Mouse (Mus musculus) cerebellum, adult 9-11 months (tissue): ENCODE results near the gene Gtf3a.
"Not testable (repeated sequence)": the region's sequence is repeated elsewhere in the genome, so short reads cannot be mapped to it uniquely, and the experiment has no call there.

Source experiments
- DNase-seq: peaks from one replicate; pipeline ENCODE4 v3.0.0; 2022

Gtf3a gene

DNA sequence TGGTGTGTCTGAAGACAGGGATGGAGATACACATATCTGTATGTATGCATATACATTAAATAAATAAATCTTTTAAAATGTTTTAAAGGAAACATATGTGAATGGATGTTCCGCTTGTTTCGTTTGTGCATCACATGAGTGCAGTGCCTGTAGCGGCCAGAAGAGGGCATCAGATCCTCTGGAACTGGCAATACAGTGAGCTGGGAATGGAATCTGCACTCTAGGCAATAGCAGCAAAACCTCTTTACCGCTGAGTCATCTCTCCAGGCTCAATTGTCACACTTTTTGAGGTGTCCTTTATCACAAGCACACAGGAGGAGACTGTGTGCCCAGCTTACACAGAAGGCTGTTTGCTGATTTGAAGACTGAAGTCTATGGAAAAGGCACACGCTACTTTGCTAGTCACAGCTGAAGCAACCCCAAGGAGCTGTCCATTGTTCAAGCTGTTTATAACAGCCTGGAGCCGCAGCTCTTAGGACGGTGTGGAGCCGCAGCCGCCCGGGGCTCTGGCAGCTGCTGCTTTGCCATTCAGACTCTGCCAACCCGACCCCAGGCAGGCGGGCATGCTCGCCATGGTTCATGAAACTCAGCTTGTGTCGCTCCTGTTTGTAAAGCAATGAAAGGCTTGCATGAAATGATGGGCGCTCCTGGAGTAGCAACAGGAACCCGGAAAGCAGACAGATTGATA is 9.2 kb upstream of the Gtf3a start:
- DNase-seq: no peak

DNA sequence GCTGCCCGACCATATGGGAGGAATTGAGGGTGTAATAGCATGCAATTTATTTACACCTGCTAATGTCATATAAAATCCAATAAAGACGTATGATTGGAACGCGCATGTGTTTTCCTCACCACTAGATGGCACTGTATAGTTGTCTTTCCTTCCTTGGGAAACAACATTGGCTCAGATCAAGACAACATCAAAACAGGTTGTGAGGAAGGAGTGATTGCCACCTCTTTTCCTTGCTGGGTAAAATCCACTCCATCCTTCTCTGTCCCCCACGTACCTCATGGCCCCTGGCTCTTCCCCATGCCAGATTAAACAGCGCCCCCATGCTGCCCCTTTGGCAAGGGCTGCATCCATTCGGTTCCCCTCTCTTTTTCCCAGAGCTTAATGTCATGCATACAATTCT is 8.2 kb upstream of the Gtf3a start:
- DNase-seq: no peak

DNA sequence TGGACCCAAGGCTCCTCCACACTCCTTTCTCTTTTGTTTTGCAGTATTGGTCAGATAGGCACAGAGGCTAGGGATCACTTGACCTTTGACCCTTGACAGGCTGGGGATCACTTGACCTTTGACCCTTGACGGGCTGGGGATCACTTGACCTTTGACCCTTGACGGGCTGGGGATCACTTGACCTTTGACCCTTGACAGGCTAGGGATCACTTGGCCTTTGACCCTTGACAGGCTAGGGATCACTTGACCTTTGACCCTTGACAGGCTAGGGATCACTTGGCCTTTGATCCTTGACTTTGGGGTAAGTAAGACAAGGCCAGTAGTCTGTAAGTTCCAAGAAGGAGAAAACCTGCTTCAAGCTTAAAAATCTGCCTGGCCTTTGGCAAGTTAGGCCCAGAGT is 6.5 kb upstream of the Gtf3a start:
- not testable (repeated sequence) for DNase-seq

DNA sequence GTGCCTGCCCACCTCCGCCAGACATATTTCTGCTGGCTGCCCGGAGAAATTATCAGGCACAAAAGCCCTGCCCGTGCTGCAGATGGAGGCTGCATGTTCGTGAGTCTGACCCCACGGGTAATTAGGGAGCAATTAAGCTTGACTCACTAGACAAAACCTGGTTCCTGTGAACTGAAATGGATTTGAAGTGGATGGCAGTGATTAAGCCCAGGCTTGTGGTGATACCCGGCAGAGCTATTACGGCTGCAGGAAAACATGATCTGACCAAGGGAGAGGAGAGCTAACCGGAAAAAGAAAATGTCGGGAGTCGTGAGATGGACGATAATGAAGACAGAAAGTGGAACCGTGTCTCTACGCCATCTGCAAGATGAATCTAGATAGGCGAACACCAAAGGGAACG is 5.5 kb upstream of the Gtf3a start:
- DNase-seq: no peak

DNA sequence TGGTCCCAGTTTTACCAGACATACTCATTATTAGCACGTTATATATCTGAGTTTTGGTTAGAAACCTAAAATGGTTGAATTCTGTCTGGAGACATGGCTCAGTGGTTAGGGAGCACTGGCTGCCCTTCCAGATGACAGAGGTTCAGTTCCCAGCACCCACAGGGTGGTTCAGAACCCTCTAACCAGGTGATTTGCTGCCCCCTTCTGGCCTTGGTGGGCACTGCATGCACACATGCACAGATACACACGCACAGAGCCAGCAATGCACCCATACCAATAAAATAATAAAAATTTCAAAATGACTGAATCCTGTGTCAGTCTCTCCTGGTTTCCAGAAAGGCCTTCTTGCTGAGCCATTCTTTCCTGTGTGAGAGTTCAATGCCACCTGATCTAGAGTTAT is 3.9 kb upstream of the Gtf3a start:
- DNase-seq: no peak

GRCm38 (mm10) chr5:146946682-146947081 is 1.8 kb upstream of the Gtf3a start:
- DNase-seq: no peak

DNA sequence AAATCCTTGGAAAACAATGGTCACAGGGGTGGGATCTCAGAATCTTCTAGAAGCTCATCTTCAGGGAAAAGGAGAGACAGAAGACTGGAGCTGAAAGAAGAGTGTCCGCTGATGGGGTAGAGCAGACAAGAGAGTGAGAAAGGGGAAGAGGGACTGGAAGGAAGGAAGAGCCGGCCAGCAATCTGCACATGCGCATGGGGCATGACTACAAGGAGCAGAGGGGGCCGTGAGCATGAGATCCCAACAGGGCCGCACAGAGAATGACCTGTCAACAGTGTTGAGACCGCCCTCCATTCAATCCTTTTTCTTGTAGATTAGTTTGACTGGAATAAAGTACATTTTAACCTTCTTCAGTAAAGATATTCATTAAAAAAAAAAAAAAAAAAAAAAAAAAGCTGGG is 960 bp upstream of the Gtf3a start:
- DNase-seq: no peak

- no peak for DNase-seq
Observed at GRCm38 (mm10) chr5:146948041-146948507, 383 bp upstream of the Gtf3a start.

- DNase-seq: no peak
Observed at GRCm38 (mm10) chr5:146954576-146954975, 6.1 kb downstream of the Gtf3a start.

DNA sequence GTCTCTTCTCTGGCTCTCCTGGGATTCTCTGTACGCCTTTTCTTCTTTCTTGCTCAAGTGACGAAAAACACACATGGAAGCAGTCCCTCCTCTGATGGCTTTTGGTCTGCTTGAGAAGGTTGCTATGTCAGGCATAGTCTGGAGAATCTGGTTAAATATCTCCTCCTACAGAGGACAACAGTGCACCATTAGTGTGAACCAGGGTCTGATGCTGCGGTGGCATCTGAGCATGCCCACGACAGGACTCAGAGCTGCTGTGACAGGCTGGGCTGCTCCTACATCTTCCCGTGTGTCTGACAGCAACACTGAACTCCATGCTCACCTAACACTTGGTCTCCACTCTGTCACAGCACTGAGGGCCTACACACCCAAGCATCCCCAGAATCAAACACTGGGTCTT is 7.2 kb downstream of the Gtf3a start:
- DNase-seq: no peak

- DNase-seq: no peak
Observed at GRCm38 (mm10) chr5:146956678-146957077, 8.2 kb downstream of the Gtf3a start.

DNA sequence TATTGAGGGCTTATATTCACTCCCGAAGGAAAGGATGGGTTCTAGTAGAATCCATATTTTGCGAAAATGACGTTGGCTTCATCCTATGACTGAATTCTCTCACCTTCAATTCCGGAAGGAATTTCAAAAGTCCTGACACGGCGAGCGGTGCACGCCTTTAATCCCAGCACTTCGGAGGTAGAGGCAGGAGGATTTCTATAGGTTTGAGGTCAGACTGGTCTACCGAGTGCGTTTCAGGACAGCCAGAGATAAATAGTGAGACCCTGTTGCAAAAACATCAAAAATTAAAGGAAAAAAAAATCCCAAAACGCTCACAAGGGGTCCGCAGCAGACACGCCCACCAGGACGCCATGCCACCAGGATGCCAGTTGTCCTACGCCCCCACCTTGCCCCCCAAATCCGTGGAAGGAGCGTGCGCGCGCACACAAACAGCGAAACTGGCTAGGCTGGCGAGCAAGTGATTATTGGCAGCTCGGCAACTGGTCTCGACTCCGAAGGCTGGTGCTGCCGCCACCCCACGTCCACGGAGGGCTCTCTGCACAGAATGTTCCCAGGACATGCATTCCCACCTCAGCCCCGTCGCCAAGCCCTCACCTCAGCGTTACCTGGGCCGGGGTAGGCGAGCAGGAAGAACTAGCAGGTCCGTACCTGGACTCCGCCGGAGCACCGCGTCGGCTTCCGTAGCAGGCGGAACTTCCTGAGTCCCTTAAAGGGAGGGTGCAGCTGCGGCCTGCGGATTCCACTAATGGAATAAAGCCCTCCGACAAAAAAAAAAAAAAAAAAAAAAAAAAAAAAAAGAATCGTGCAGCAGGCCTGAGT is 14.9 kb downstream of the Gtf3a start, which contains the start of gene Mtif3:
Mtif3 (minus strand) TSS at position 683 of the 819 bp plus-strand sequence.
- peak; percentile 88 for DNase-seq

- no peak for DNase-seq
Observed at GRCm38 (mm10) chr5:146963937-146964278, 15.5 kb downstream of the Gtf3a start.

- no peak for DNase-seq
Observed at GRCm38 (mm10) chr5:146968695-146969393, 20.4 kb downstream of the Gtf3a start.

- no peak for DNase-seq
Observed at GRCm38 (mm10) chr5:146971776-146972561, 23.5 kb downstream of the Gtf3a start.

GRCm38 (mm10) chr5:146973353-146973752 is 24.9 kb downstream of the Gtf3a start:
- no peak for DNase-seq

DNA sequence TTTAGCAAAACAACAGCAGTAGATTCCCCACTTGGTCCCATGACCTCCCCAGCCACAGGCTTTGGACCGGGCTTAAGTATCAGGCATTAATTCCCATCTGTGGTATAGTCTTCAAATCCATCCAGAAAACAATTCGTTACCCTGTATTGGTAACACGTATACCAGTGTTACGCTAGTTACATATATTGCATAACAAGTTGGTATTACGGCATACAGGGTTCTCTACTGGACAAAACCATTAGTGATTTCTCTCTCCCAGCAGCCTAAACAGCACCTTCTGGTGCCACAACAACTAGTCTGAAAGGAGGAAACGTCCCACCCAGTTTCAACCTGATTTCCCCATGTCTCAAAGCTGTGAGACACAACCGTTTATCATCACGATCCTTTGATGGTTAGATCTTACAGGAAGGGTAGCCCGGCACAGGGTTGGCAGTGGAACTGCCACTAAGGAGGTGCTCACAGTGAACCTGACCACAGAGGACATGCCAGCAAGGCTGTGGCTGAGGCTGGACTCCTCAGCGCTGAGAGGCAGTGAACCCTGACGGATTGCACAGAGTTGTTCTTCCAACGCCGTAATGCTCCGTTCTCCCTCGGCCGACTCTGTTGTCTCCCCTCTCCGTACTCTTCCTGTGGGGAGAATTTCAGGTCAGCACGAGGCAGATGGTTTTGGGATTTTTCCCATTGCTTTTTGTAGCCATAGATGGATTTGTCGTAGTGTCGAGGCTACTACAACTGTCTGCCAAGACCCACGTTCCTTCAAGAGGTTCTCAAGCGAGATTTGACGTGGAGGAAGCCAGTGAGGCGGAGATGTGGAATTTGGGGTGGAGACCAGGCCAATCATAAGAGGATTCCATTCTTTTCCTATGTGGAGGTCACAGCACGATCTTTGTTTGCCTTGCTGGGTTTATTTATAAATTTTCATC is 25.7 kb downstream of the Gtf3a start:
- DNase-seq: no peak

DNA sequence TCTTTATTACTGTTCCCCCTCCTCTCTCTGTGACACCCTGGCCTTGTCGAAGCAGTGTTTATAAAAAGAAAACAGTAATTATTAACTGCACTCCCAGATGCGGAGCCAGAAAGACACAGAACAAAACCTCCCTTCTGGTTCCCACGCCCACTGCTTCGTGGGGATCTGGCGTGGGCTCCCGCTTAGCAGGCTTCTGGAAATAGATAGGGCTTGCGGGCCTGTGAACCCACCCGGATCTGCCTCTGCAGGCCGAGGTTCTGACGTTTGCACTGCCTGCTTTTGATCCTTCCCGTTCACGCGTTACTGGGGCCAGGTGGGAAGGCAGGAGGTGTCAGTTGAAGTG is 26.3 kb downstream of the Gtf3a start:
- DNase-seq: no peak

DNA sequence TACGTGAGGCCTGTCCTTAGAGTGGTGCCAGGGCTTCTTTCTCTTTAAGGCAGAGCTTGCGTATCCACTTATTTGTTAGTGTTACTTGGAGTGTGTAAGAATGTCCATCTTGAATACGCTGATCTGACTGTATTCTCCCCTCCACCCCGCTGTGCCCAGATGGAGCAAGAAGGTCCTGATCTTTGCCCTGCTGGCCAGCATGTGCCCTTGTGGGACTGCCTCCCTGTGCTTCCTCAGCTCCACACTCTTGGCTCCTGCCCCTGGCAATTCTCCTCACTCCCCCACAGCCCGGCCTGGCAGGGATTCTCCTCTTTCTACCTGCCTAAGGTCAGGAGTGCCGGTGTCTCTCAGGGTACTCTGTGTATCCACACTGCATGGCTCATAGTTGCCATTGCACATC is 32.9 kb downstream of the Gtf3a start:
- no peak for DNase-seq

DNA sequence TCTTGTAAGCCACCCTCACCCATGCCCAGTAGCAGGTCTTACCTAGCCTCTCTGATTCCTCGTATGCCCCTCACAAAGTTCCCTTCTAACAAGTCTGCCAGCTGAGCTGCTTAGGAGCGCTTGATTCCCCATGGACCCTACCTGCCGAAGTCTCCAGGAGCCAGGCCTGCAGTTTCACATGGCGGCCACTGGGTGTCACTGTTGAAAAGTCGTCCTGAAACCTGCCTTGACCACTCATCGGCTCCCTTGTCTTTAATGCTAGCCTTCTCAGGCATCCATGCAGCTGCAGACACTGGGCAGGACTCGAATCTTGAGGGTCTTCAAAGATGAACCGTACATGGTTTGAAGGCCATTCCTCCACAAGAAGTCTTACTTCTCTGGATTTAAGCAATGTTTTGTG is 34.8 kb downstream of the Gtf3a start:
- peak; percentile 56 for DNase-seq

DNA sequence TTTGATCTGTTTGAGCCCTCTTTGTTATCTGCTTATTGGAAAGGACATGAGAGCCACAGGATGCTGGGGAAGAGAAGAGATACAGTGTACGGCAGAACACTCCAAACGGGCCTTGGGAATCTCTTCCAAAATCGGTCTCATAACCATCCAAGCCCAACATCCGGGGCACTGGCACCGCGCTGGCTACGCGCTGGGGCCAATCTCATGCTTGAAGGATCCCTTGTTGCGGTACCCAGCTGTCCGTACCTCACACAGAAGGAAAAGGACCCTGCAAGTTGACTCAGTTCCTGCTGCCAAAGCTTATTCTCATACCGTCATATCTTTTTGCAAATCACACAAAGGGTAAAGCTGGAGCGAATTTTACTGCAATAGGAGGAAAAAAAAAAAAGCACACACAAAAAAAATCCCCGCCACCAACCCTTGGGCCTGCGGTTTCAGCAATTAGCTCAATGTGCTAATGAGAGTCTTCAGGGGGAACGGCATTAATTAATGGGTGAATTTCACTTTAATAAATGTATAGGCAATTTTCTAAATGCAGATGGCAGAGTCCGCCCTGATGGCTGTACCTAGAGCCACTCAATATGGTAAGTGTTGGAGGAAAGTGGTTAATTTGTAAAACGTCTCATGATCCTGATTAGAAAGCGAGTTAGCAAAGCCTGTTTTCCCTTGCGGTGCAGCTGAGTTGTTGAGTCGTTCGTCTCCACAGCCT is 37.4 kb downstream of the Gtf3a start:
- no peak for DNase-seq
